Mouse (Mus musculus) embryonic facial prominence, embryonic 13.5 days (tissue): ENCODE measurements at regions not wholly inside any gene's neighbourhood (a gene's known extent, or its start where the extent isn't known, plus 50 kb on each side); places are given as distances from the start of the nearest gene placed in this dataset.

Experiments
- ATAC-seq: fragments of 200-750 bp; cut with Nextera tagmentation; 2 replicates; pipeline ENCODE4 v1.8.0; 2017; ENCODE audit warnings: low read depth; ENCODE audit not compliant: insufficient number of reproducible peaks, insufficient read depth, low FRiP score, low TSS enrichment
- H3K27ac ChIP-seq: fragments of 300-500 bp; sonication (generic); 2 replicates; pipeline ENCODE4 v1.5.1; 2015; ENCODE audit warnings: moderate library complexity, mild to moderate bottlenecking, inconsistent platforms
- H3K27me3 ChIP-seq: fragments of 300-500 bp; sonication (generic); 2 replicates; pipeline ENCODE4 v1.6.1; 2015; ENCODE audit warnings: mild to moderate bottlenecking, inconsistent platforms
- H3K36me3 ChIP-seq: fragments of 300-500 bp; sonication (generic); 2 replicates; pipeline ENCODE4 v1.6.1; 2015; ENCODE audit warnings: mild to moderate bottlenecking, inconsistent platforms
- H3K4me1 ChIP-seq: fragments of 300-500 bp; sonication (generic); 2 replicates; pipeline ENCODE4 v1.6.1; 2015; ENCODE audit warnings: inconsistent platforms
- H3K4me2 ChIP-seq: fragments of 300-500 bp; sonication (generic); 2 replicates; pipeline ENCODE4 v1.6.1; 2015; ENCODE audit warnings: moderate library complexity, mild to moderate bottlenecking, inconsistent platforms
- H3K4me3 ChIP-seq: fragments of 300-500 bp; sonication (generic); 2 replicates; pipeline ENCODE4 v1.5.1; 2015; ENCODE audit warnings: mild to moderate bottlenecking, inconsistent platforms
- H3K9ac ChIP-seq: fragments of 300-500 bp; sonication (generic); 2 replicates; pipeline ENCODE4 v1.6.1; 2015; ENCODE audit warnings: mild to moderate bottlenecking, inconsistent platforms
- H3K9me3 ChIP-seq: fragments of 300-500 bp; sonication (generic); 2 replicates; pipeline ENCODE4 v1.6.1; 2016; ENCODE audit warnings: inconsistent platforms
- WGBS: fragments of 180-500 bp; shearing (Covaris S2); methylation state at CpG from one replicate; pipeline ENCODE4 v1.1.7; 2015; ENCODE audit warnings: mixed read lengths; 5-methylcytosine and 5-hydroxymethylcytosine counted together

GRCm38 (mm10) chrX:99233035-99233434, 97.1 kb downstream of the Efnb1 start:
- H3K27me3 ChIP-seq, result peaks cover 44% of the 10 kb centered on the region

GRCm38 (mm10) chrX:99232331-99232730, 96.4 kb downstream of the Efnb1 start:
- Histone ChIP-seq H3K27ac (no peak overlapping the region), H3K4me1 (0 out of 2 replicates have a peak, but pooled peaks cover 8% of the 10 kb centered on the region), H3K4me3 (no peak overlapping the region), H3K9me3 (no peaks in the 10 kb centered on the region), H3K36me3 (no peaks in the 10 kb centered on the region), H3K27me3 (peaks cover 48% of the 10 kb centered on the region), H3K9ac (no peak overlapping the region), H3K4me2 (no peak overlapping the region)
- no peak for ATAC-seq
- WGBS, result 51% methylated on average over 7 of the region's 7 CpGs

More at GRCm38 (mm10) chrX:99233035-99233434, 97.1 kb downstream of the Efnb1 start:
- Histone ChIP-seq H3K4me3 (no peak overlapping the region), H3K4me1 (0 out of 2 replicates have a peak, but pooled peaks cover 5% of the 10 kb centered on the region), H3K36me3 (no peaks in the 10 kb centered on the region), H3K9ac (no peak overlapping the region), H3K9me3 (no peaks in the 10 kb centered on the region), H3K4me2 (no peak overlapping the region), H3K27ac (no peak overlapping the region)
- WGBS, result 62% methylated on average over 3 of the region's 3 CpGs
- ATAC-seq, result no peak

GRCm38 (mm10) chrX:99225111-99225752, 89.3 kb downstream of the Efnb1 start:
- Histone ChIP-seq H3K4me2 (no peak overlapping the region), H3K4me3 (no peak overlapping the region), H3K9me3 (no peaks in the 10 kb centered on the region), H3K27me3 (peaks cover 80% of the 10 kb centered on the region), H3K4me1 (0 out of 2 replicates have a peak, but pooled peaks cover 3% of the 10 kb centered on the region), H3K36me3 (no peaks in the 10 kb centered on the region), H3K27ac (no peak overlapping the region), H3K9ac (no peak overlapping the region)
- WGBS, result 68% methylated on average over 7 of the region's 7 CpGs
- no peak for ATAC-seq

GRCm38 (mm10) chrX:99222017-99222416, 86.1 kb downstream of the Efnb1 start:
- Histone ChIP-seq H3K9me3 (no peaks in the 10 kb centered on the region), H3K4me1 (peaks cover 10% of the 10 kb centered on the region; the same call in 1 of the 2 replicates), H3K27me3 (peaks cover 84% of the 10 kb centered on the region), H3K4me2 (no peak overlapping the region), H3K27ac (no peak overlapping the region), H3K36me3 (no peaks in the 10 kb centered on the region), H3K9ac (no peak overlapping the region), H3K4me3 (no peak overlapping the region)
- no peak for ATAC-seq
- 68% methylated on average over 5 of the region's 5 CpGs for WGBS

- Histone ChIP-seq H3K4me2 (no peak overlapping the region), H3K9ac (no peak overlapping the region), H3K36me3 (no peaks in the 10 kb centered on the region), H3K4me1 (peaks cover 16% of the 10 kb centered on the region; the same call in 1 of the 2 replicates), H3K27me3 (peaks cover 87% of the 10 kb centered on the region), H3K9me3 (no peaks in the 10 kb centered on the region), H3K4me3 (no peak overlapping the region), H3K27ac (no peak overlapping the region)
- WGBS, result 44% methylated on average over 8 of the region's 8 CpGs
- no peak for ATAC-seq
These were observed 84.9 kb downstream of the Efnb1 start for GRCm38 (mm10) chrX:99220674-99221455.

- WGBS, result 47% methylated on average over 7 of the region's 7 CpGs
- H3K9me3 ChIP-seq, result no peaks in the 10 kb centered on the region
- no peak overlapping the region for H3K27ac ChIP-seq
- H3K4me1 ChIP-seq, result peaks cover 29% of the 10 kb centered on the region
- H3K27me3 ChIP-seq, result peaks cover 78% of the 10 kb centered on the region
- no peaks in the 10 kb centered on the region for H3K36me3 ChIP-seq
- H3K4me3 ChIP-seq, result no peak overlapping the region
- no peak for ATAC-seq
- H3K4me2 ChIP-seq, result no peak overlapping the region
- H3K9ac ChIP-seq, result no peak overlapping the region
These were observed 82.3 kb downstream of the Efnb1 start for GRCm38 (mm10) chrX:99218213-99218612.

- peak; percentile 63 for ATAC-seq
- Histone ChIP-seq H3K9me3 (no peaks in the 10 kb centered on the region), H3K36me3 (no peaks in the 10 kb centered on the region), H3K4me2 (peak overlapping the region; percentile 64), H3K4me3 (peak overlapping the region; percentile 37), H3K27me3 (peaks cover 77% of the 10 kb centered on the region), H3K4me1 (peaks cover 29% of the 10 kb centered on the region), H3K9ac (peak overlapping the region; percentile 72), H3K27ac (peak overlapping the region; percentile 66)
- 24% methylated on average over 58 of the region's 60 CpGs for WGBS
These were observed 80.9 kb downstream of the Efnb1 start for GRCm38 (mm10) chrX:99216633-99217459.

- peaks cover 68% of the 10 kb centered on the region for H3K27me3 ChIP-seq
- H3K4me2 ChIP-seq, result peak overlapping the region; percentile 64
These were observed 80.0 kb downstream of the Efnb1 start for GRCm38 (mm10) chrX:99215931-99216330.

GRCm38 (mm10) chrX:99215111-99215510, 79.2 kb downstream of the Efnb1 start:
- Histone ChIP-seq H3K4me1 (peaks cover 29% of the 10 kb centered on the region), H3K36me3 (no peaks in the 10 kb centered on the region), H3K4me3 (no peak overlapping the region), H3K27ac (no peak overlapping the region), H3K4me2 (no peak overlapping the region), H3K9ac (no peak overlapping the region), H3K27me3 (peaks cover 61% of the 10 kb centered on the region), H3K9me3 (no peaks in the 10 kb centered on the region)
- ATAC-seq, result no peak
- WGBS, result 58% methylated on average over 7 of the region's 7 CpGs

More at GRCm38 (mm10) chrX:99215931-99216330, 80.0 kb downstream of the Efnb1 start:
- H3K9me3 ChIP-seq, result no peaks in the 10 kb centered on the region
- H3K36me3 ChIP-seq, result no peaks in the 10 kb centered on the region
- H3K27ac ChIP-seq, result no peak overlapping the region
- no peak for ATAC-seq
- peaks cover 29% of the 10 kb centered on the region for H3K4me1 ChIP-seq
- no peak overlapping the region for H3K4me3 ChIP-seq
- 71% methylated on average over 5 of the region's 5 CpGs for WGBS
- H3K9ac ChIP-seq, result no peak overlapping the region

GRCm38 (mm10) chrX:99213565-99214153, 77.7 kb downstream of the Efnb1 start:
- Histone ChIP-seq H3K9ac (no peak overlapping the region), H3K4me3 (no peak overlapping the region), H3K4me2 (no peak overlapping the region), H3K27ac (no peak overlapping the region), H3K4me1 (peaks cover 29% of the 10 kb centered on the region), H3K9me3 (no peaks in the 10 kb centered on the region), H3K36me3 (no peaks in the 10 kb centered on the region), H3K27me3 (peaks cover 61% of the 10 kb centered on the region)
- ATAC-seq, result no peak
- 61% methylated on average over 6 of the region's 6 CpGs for WGBS

GRCm38 (mm10) chrX:99204077-99204476, 68.1 kb downstream of the Efnb1 start:
- H3K27me3 ChIP-seq, result peaks cover 61% of the 10 kb centered on the region

More at GRCm38 (mm10) chrX:99204077-99204476, 68.1 kb downstream of the Efnb1 start:
- Histone ChIP-seq H3K36me3 (no peaks in the 10 kb centered on the region), H3K4me3 (no peak overlapping the region), H3K4me2 (no peak overlapping the region), H3K9me3 (no peaks in the 10 kb centered on the region), H3K27ac (no peak overlapping the region), H3K9ac (no peak overlapping the region), H3K4me1 (peaks cover 12% of the 10 kb centered on the region)
- WGBS, result 77% methylated on average over 6 of the region's 6 CpGs
- no peak for ATAC-seq
